ENCODE assay signal across 12 mouse cellular contexts in the genomic region with DNA sequence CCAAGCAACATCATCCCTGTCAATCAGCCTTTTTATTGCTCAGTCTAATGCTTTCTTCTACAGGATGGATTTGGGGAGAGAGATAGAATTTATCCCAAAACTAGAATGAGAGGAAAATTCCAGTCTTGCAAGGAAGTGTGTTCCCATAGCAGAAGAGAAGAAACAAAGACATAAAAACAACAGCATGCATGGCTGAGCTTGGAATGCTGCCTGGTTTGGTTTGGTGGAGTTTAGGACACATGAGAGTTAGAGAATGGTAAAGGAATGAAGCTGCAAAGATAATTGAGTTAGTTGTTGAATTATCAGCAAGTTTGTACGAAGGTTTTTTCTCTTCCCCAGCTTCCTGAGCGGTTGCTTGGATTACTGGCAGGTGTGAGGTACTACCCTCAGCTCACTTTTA.
"Had no signal": no experiment of that assay in that cellular context is flagged by ENCODE, and none has a peak within 500 bp of the region (broad histone marks: within the 10 kb centered on the region; RNA-seq: fewer than 3 reads in every experiment).

No protein-coding gene starts in this region.

- H3K4me1 ChIP-seq: limb, embryonic 15.5 days; liver, embryonic 12.5 days; midbrain, embryonic 15.5 days had no signal

- H3K9ac ChIP-seq: limb, embryonic 15.5 days; liver, embryonic 12.5 days; lung, embryonic 14.5 days; midbrain, embryonic 15.5 days had no signal

- H3K4me2 ChIP-seq: limb, embryonic 15.5 days; liver, embryonic 12.5 days; lung, embryonic 14.5 days; midbrain, embryonic 11.5 days; midbrain, embryonic 15.5 days had no signal

- H3K9me3 ChIP-seq: limb, embryonic 15.5 days; liver, embryonic 12.5 days; megakaryocyte, embryonic 14.5 days; midbrain, embryonic 15.5 days had no signal

- ATAC-seq: intestine, embryonic 16.5 days; liver, embryonic 12.5 days; midbrain, embryonic 15.5 days had no signal

- H3K36me3 ChIP-seq: limb, embryonic 15.5 days; liver, embryonic 12.5 days; midbrain, embryonic 15.5 days had no signal

- H3K4me3 ChIP-seq: left cerebral cortex, adult 2 months; limb, embryonic 15.5 days; liver, embryonic 12.5 days; megakaryocyte, embryonic 14.5 days; midbrain, embryonic 15.5 days had no signal

- H3K27ac ChIP-seq: left cerebral cortex, adult 2 months; limb, embryonic 15.5 days; liver, embryonic 12.5 days; macrophage; midbrain, embryonic 15.5 days had no signal

- H3K27me3 ChIP-seq: limb, embryonic 15.5 days; liver, embryonic 12.5 days; megakaryocyte, embryonic 14.5 days; midbrain, embryonic 15.5 days had no signal

- DNase-seq: lung, embryonic 14.5 days; lung, postnatal 14 days; right cerebral cortex, postnatal 25 days; thymus, postnatal 36 days had no signal
